Mouse (Mus musculus) liver, embryonic 11.5 days (tissue): ENCODE data around the gene Cpe. TPM values are rescaled to one million over a fixed set of nuclear protein-coding genes. Genes with fewer than 3 reads are reported as not detected.

Source experiments
- ATAC-seq: fragments of 200-750 bp; cut with Nextera tagmentation; replicated peaks from 2 replicates; pipeline ENCODE4 v1.8.0; 2017; ENCODE audit warnings: moderate number of reproducible peaks, mild to moderate bottlenecking, moderate TSS enrichment, moderate library complexity; ENCODE audit not compliant: low FRiP score
- DNase-seq: peaks from one replicate; pipeline ENCODE4 v3.0.0-alpha.2; 2017; ENCODE audit warnings: low spot score
- H3K27ac ChIP-seq: fragments of 300-500 bp; sonication (generic); 2 replicates; pipeline ENCODE4 v1.5.1; 2014; ENCODE audit warnings: mild to moderate bottlenecking, low read depth, low read length, control low read depth
- H3K27me3 ChIP-seq: fragments of 300-500 bp; sonication (generic); replicated peaks from 2 replicates; pipeline ENCODE4 v1.6.1; 2014; ENCODE audit warnings: low read length, mixed read lengths; ENCODE audit not compliant: control insufficient read depth, insufficient read depth
- H3K36me3 ChIP-seq: fragments of 300-500 bp; sonication (generic); 2 replicates; pipeline ENCODE4 v1.6.1; 2014; ENCODE audit warnings: mild to moderate bottlenecking, low read length, moderate library complexity, mixed read lengths; ENCODE audit not compliant: control insufficient read depth, insufficient read depth
- H3K4me1 ChIP-seq: fragments of 300-500 bp; sonication (generic); replicated peaks from 2 replicates; pipeline ENCODE4 v1.6.1; 2014; ENCODE audit warnings: low read length, mixed read lengths; ENCODE audit not compliant: control insufficient read depth, insufficient read depth
- H3K4me2 ChIP-seq: fragments of 300-500 bp; sonication (generic); 2 replicates; pipeline ENCODE4 v1.6.1; 2014; ENCODE audit warnings: mild to moderate bottlenecking, control low read depth, moderate library complexity
- H3K4me3 ChIP-seq: fragments of 300-500 bp; sonication (generic); 2 replicates; pipeline ENCODE4 v1.5.1; 2014; ENCODE audit warnings: low read depth, low read length, control low read depth
- H3K9ac ChIP-seq: fragments of 300-500 bp; sonication (generic); 2 replicates; pipeline ENCODE4 v1.6.1; 2014; ENCODE audit warnings: low read depth, low read length, control low read depth
- H3K9me3 ChIP-seq: fragments of 300-500 bp; sonication (generic); 2 replicates; pipeline ENCODE4 v1.6.1; 2016; ENCODE audit warnings: low read length, inconsistent platforms, mixed read lengths; ENCODE audit not compliant: control insufficient read depth
- WGBS: fragments of 180-500 bp; shearing (Covaris S2); extraction: QIAGEN DNeasy Blood & Tissue Kit; methylation state at CpG from one replicate; pipeline ENCODE4 v1.1.7; 2014; 5-methylcytosine and 5-hydroxymethylcytosine counted together
- polyA plus RNA-seq: library from polyadenylated mRNA; unstranded; fragments of >200 nt; fragmentation: Nextera tagmentation; extraction: Ambion mirVana; gene quantifications from 2 replicates; pipeline ENCODE4 v1.2.1, GENCODE M21; 2014

Cpe gene
- polyA plus RNA-seq, 1 experiment from 2014 or later, result 13.7 TPM

- ATAC-seq, result 0 out of 2 replicates have a peak, but pooled peaks have one; percentile 41
- H3K9ac ChIP-seq, result no peak overlapping the region
- H3K27ac ChIP-seq, result no peak overlapping the region
- no peak overlapping the region for H3K4me2 ChIP-seq
- no peaks in the 10 kb centered on the region for H3K36me3 ChIP-seq
- DNase-seq, result no peak
- WGBS, result 54% methylated on average over 11 of the region's 11 CpGs
- no peaks in the 10 kb centered on the region for H3K9me3 ChIP-seq
- no peak overlapping the region for H3K4me3 ChIP-seq
- no peaks in the 10 kb centered on the region for H3K4me1 ChIP-seq
- no peaks in the 10 kb centered on the region for H3K27me3 ChIP-seq
Observed at GRCm38 (mm10) chr8:64618618-64619017, 74.2 kb downstream of the Cpe start.

GRCm38 (mm10) chr8:64616566-64616965 is 76.3 kb downstream of the Cpe start:
- 62% methylated on average over 3 of the region's 3 CpGs for WGBS
- ATAC-seq, result no peak

GRCm38 (mm10) chr8:64615459-64615858 is 77.4 kb downstream of the Cpe start:
- H3K9me3 ChIP-seq, result no peaks in the 10 kb centered on the region
- no peaks in the 10 kb centered on the region for H3K36me3 ChIP-seq
- H3K4me2 ChIP-seq, result no peak overlapping the region
- ATAC-seq, result no peak
- no peak overlapping the region for H3K4me3 ChIP-seq
- DNase-seq, result no peak
- H3K27me3 ChIP-seq, result no peaks in the 10 kb centered on the region
- no peaks in the 10 kb centered on the region for H3K4me1 ChIP-seq
- no peak overlapping the region for H3K27ac ChIP-seq
- no peak overlapping the region for H3K9ac ChIP-seq
- 69% methylated on average over 4 of the region's 4 CpGs for WGBS

More at GRCm38 (mm10) chr8:64616566-64616965, 76.3 kb downstream of the Cpe start:
- Histone ChIP-seq H3K4me3 (no peak overlapping the region), H3K4me2 (no peak overlapping the region), H3K4me1 (no peaks in the 10 kb centered on the region), H3K27me3 (no peaks in the 10 kb centered on the region), H3K9ac (no peak overlapping the region), H3K36me3 (no peaks in the 10 kb centered on the region), H3K27ac (no peak overlapping the region), H3K9me3 (no peaks in the 10 kb centered on the region)
- no peak for DNase-seq

GRCm38 (mm10) chr8:64613663-64614062 is 79.2 kb downstream of the Cpe start:
- ATAC-seq (no peak), DNase-seq (no peak)
- no peaks in the 10 kb centered on the region for H3K4me1 ChIP-seq
- no peaks in the 10 kb centered on the region for H3K36me3 ChIP-seq
- H3K27me3 ChIP-seq, result no peaks in the 10 kb centered on the region
- 72% methylated on average over 5 of the region's 5 CpGs for WGBS
- H3K4me3 ChIP-seq, result no peak overlapping the region
- H3K27ac ChIP-seq, result no peak overlapping the region
- no peak overlapping the region for H3K4me2 ChIP-seq
- H3K9ac ChIP-seq, result no peak overlapping the region
- no peaks in the 10 kb centered on the region for H3K9me3 ChIP-seq

GRCm38 (mm10) chr8:64611210-64611974 is 81.5 kb downstream of the Cpe start:
- H3K9me3 ChIP-seq, result no peaks in the 10 kb centered on the region
- DNase-seq, result no peak
- no peaks in the 10 kb centered on the region for H3K4me1 ChIP-seq
- no peaks in the 10 kb centered on the region for H3K27me3 ChIP-seq
- no peak overlapping the region for H3K9ac ChIP-seq
- WGBS, result 69% methylated on average over 11 of the region's 11 CpGs
- no peak overlapping the region for H3K4me2 ChIP-seq
- no peak for ATAC-seq
- H3K36me3 ChIP-seq, result no peaks in the 10 kb centered on the region
- H3K4me3 ChIP-seq, result no peak overlapping the region
- H3K27ac ChIP-seq, result no peak overlapping the region

GRCm38 (mm10) chr8:64608931-64609330 is 83.9 kb downstream of the Cpe start:
- ATAC-seq (no peak), DNase-seq (no peak)
- WGBS, result 85% methylated on average over 16 of the region's 16 CpGs
- no peak overlapping the region for H3K9ac ChIP-seq
- H3K4me1 ChIP-seq, result no peaks in the 10 kb centered on the region
- no peak overlapping the region for H3K4me2 ChIP-seq
- H3K36me3 ChIP-seq, result no peaks in the 10 kb centered on the region
- H3K27me3 ChIP-seq, result no peaks in the 10 kb centered on the region
- no peaks in the 10 kb centered on the region for H3K9me3 ChIP-seq
- no peak overlapping the region for H3K4me3 ChIP-seq
- H3K27ac ChIP-seq, result no peak overlapping the region

GRCm38 (mm10) chr8:64606015-64606414 is 86.8 kb downstream of the Cpe start:
- Histone ChIP-seq H3K9me3 (no peaks in the 10 kb centered on the region), H3K36me3 (no peaks in the 10 kb centered on the region), H3K9ac (no peak overlapping the region), H3K4me1 (no peaks in the 10 kb centered on the region), H3K4me2 (no peak overlapping the region), H3K4me3 (no peak overlapping the region), H3K27ac (no peak overlapping the region), H3K27me3 (no peaks in the 10 kb centered on the region)
- DNase-seq, result no peak
- WGBS, result 86% methylated on average over 5 of the region's 5 CpGs
- no peak for ATAC-seq

- Histone ChIP-seq H3K36me3 (no peaks in the 10 kb centered on the region), H3K27ac (no peak overlapping the region), H3K9me3 (no peaks in the 10 kb centered on the region), H3K27me3 (no peaks in the 10 kb centered on the region), H3K9ac (no peak overlapping the region), H3K4me1 (no peaks in the 10 kb centered on the region), H3K4me3 (no peak overlapping the region), H3K4me2 (no peak overlapping the region)
- DNase-seq (no peak), ATAC-seq (no peak)
- 80% methylated on average over 4 of the region's 4 CpGs for WGBS
Observed at GRCm38 (mm10) chr8:64598206-64598605, 94.6 kb downstream of the Cpe start.
